Mouse (Mus musculus) forebrain, embryonic 16.5 days (tissue): ENCODE data around the gene Naglu. TPM values are rescaled to one million over a fixed set of nuclear protein-coding genes. Genes with fewer than 3 reads are reported as not detected.

ENCODE experiments used
- ATAC-seq: fragments of 200-750 bp; cut with Nextera tagmentation; 2 replicates; pipeline ENCODE4 v1.8.0; 2017; ENCODE audit warnings: mild to moderate bottlenecking, moderate library complexity
- H3K27ac ChIP-seq: fragments of 300-500 bp; sonication (generic); 2 replicates; pipeline ENCODE4 v1.5.1; 2014; ENCODE audit warnings: low read length, control low read depth
- H3K27me3 ChIP-seq: fragments of 300-500 bp; sonication (generic); replicated peaks from 2 replicates; pipeline ENCODE4 v1.6.1; 2014; ENCODE audit warnings: low read length; ENCODE audit not compliant: control insufficient read depth, insufficient read depth
- H3K36me3 ChIP-seq: fragments of 300-500 bp; sonication (generic); 2 replicates; pipeline ENCODE4 v1.6.1; 2014; ENCODE audit not compliant: control insufficient read depth, insufficient read depth
- H3K4me1 ChIP-seq: fragments of 300-500 bp; sonication (generic); replicated peaks from 2 replicates; pipeline ENCODE4 v1.6.1; 2014; ENCODE audit warnings: low read length; ENCODE audit not compliant: control insufficient read depth, insufficient read depth
- H3K4me2 ChIP-seq: fragments of 300-500 bp; sonication (generic); 2 replicates; pipeline ENCODE4 v1.6.1; 2014; ENCODE audit warnings: mild to moderate bottlenecking, low read length, control low read depth
- H3K4me3 ChIP-seq: fragments of 300-500 bp; sonication (generic); replicated peaks from 2 replicates; pipeline ENCODE4 v1.5.1; 2014; ENCODE audit warnings: mild to moderate bottlenecking, low read length, control low read depth
- H3K9ac ChIP-seq: fragments of 300-500 bp; sonication (generic); replicated peaks from 2 replicates; pipeline ENCODE4 v1.6.1; 2014; ENCODE audit warnings: low read depth, low read length, control low read depth
- H3K9me3 ChIP-seq: fragments of 300-500 bp; sonication (generic); 2 replicates; pipeline ENCODE4 v1.6.1; 2016; ENCODE audit warnings: low read length; ENCODE audit not compliant: control insufficient read depth
- WGBS: fragments of 180-500 bp; shearing (Covaris S2); extraction: QIAGEN DNeasy Blood & Tissue Kit; methylation state at CpG from one replicate; pipeline ENCODE4 v1.1.7; 2014; 5-methylcytosine and 5-hydroxymethylcytosine counted together
- polyA plus RNA-seq: library from polyadenylated mRNA; unstranded; fragments of >200 nt; fragmentation: Nextera tagmentation; extraction: Ambion mirVana; gene quantifications from 2 replicates; pipeline ENCODE4 v1.2.1, GENCODE M21; 2015

Naglu gene
- polyA plus RNA-seq, 1 experiment from 2014 or later = 8.0 TPM

DNA sequence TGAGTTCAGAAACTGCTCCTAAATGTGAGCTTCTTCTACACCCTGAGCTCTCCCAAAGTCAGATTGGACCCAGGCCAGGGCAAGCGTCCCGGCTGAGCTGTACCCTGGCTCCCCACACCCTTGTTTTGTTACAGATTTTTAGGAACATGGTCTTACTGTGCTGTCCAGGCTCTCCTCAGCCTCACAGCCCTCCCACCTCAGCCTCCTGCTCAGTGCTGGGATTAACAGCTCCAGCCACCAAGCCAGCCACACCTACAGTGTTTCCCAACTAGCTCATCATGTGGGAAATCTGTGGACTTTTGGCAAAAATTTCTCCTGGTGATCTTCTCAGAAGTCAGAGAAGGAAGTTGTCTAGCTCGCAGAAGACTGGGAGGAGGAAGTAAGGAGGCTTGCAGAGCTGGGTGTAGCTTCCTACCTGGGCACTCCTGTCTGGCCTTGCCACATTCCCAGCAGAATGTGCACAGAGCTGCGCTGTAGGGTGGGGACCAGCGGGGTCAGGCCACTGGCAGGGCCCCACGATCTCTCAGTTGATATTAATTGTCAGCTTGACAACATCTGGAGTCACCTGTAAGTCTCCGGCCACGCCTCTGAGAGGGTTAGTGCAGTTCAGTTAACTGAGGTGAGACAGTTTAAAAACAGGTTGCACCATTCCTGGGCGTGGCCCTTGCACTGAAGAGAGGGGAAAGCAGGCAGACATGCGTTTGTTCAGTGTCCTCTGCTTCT, 16.9 kb upstream of the Naglu start:
- Histone ChIP-seq H3K36me3 (peaks cover 29% of the 10 kb centered on the region), H3K4me1 (no peaks in the 10 kb centered on the region)

GRCm38 (mm10) chr11:101053974-101054373, 15.8 kb upstream of the Naglu start:
- WGBS = 91% methylated on average over 1 of the region's 1 CpGs
- Histone ChIP-seq H3K27ac (no peak overlapping the region), H3K36me3 (peaks cover 28% of the 10 kb centered on the region), H3K27me3 (no peaks in the 10 kb centered on the region), H3K9me3 (no peaks in the 10 kb centered on the region), H3K4me3 (no peak overlapping the region), H3K4me1 (no peaks in the 10 kb centered on the region), H3K4me2 (no peak overlapping the region), H3K9ac (no peak overlapping the region)
- ATAC-seq = no peak

More for the DNA sequence above, 16.9 kb upstream of the Naglu start:
- H3K27ac ChIP-seq = no peak overlapping the region
- no peak overlapping the region for H3K4me3 ChIP-seq
- H3K9ac ChIP-seq = no peak overlapping the region
- H3K9me3 ChIP-seq = no peaks in the 10 kb centered on the region
- no peak overlapping the region for H3K4me2 ChIP-seq
- 91% methylated on average over 10 of the region's 10 CpGs for WGBS
- H3K27me3 ChIP-seq = no peaks in the 10 kb centered on the region
- no peak for ATAC-seq

DNA sequence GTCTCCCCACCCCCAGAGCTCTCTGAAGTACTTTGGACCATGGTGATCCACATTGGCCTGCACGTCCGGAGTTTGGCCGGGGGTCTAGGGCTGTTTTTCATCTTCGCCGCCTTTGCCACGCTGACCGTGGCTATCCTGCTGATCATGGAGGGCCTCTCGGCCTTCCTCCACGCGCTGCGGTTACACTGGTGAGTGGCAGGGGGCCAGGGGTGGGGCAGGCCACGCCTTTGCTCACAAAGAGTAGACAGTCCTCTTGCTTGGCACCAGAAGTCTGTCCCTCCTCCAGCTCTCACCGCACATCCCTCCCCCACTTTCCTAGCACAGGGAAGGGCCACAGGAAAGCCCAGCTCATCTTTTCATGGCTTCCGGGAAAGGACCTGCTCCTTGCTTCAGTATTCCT, 14.4 kb upstream of the Naglu start:
- no peak overlapping the region for H3K9ac ChIP-seq
- no peaks in the 10 kb centered on the region for H3K27me3 ChIP-seq
- no peak overlapping the region for H3K4me2 ChIP-seq
- H3K36me3 ChIP-seq = peaks cover 20% of the 10 kb centered on the region
- 86% methylated on average over 14 of the region's 14 CpGs for WGBS
- no peak for ATAC-seq
- H3K4me3 ChIP-seq = no peak overlapping the region
- H3K27ac ChIP-seq = no peak overlapping the region
- no peaks in the 10 kb centered on the region for H3K4me1 ChIP-seq
- H3K9me3 ChIP-seq = no peaks in the 10 kb centered on the region

GRCm38 (mm10) chr11:101056885-101057284, 12.9 kb upstream of the Naglu start:
- Histone ChIP-seq H3K9me3 (no peaks in the 10 kb centered on the region), H3K4me2 (no peak overlapping the region), H3K27me3 (no peaks in the 10 kb centered on the region), H3K9ac (no peak overlapping the region), H3K36me3 (peaks cover 20% of the 10 kb centered on the region), H3K4me3 (no peak overlapping the region), H3K4me1 (no peaks in the 10 kb centered on the region), H3K27ac (no peak overlapping the region)
- ATAC-seq = no peak
- WGBS = 55% methylated on average over 8 of the region's 8 CpGs

GRCm38 (mm10) chr11:101057860-101058259, 12.0 kb upstream of the Naglu start:
- H3K27me3 ChIP-seq = no peaks in the 10 kb centered on the region
- H3K27ac ChIP-seq = no peak overlapping the region
- H3K36me3 ChIP-seq = peaks cover 24% of the 10 kb centered on the region
- H3K9me3 ChIP-seq = no peaks in the 10 kb centered on the region
- peak; percentile 31; the same call in 1 of the 2 replicates for ATAC-seq
- H3K4me3 ChIP-seq = no peak overlapping the region
- 31% methylated on average over 5 of the region's 5 CpGs for WGBS
- H3K4me1 ChIP-seq = no peaks in the 10 kb centered on the region
- no peak overlapping the region for H3K9ac ChIP-seq
- no peak overlapping the region for H3K4me2 ChIP-seq

DNA sequence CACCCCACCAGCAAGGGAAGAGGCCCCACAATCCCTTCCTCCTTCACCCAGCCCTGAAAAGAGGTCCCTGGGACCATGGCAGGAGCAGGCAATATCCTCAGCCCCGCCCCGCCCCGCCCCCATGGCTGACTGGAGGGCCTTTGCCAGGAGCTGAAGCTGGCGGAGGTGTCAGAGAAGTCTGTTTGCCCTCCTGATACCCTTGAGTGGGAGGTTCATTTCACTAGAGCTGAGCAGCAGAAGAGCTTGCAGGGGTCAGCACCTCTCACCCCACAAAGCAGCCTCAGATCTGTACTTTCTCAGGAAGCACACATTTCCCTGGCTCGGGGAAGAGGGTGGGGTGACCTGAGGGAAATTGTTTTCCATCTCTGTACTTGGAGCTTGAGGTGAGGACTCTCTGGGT, 11.1 kb upstream of the Naglu start:
- Histone ChIP-seq H3K4me1 (peaks cover 3% of the 10 kb centered on the region; the same call in 1 of the 2 replicates), H3K36me3 (peaks cover 20% of the 10 kb centered on the region), H3K27ac (no peak overlapping the region), H3K9me3 (no peaks in the 10 kb centered on the region), H3K4me3 (no peak overlapping the region), H3K27me3 (no peaks in the 10 kb centered on the region), H3K4me2 (no peak overlapping the region), H3K9ac (no peak overlapping the region)
- 83% methylated on average over 5 of the region's 5 CpGs for WGBS
- no peak for ATAC-seq

DNA sequence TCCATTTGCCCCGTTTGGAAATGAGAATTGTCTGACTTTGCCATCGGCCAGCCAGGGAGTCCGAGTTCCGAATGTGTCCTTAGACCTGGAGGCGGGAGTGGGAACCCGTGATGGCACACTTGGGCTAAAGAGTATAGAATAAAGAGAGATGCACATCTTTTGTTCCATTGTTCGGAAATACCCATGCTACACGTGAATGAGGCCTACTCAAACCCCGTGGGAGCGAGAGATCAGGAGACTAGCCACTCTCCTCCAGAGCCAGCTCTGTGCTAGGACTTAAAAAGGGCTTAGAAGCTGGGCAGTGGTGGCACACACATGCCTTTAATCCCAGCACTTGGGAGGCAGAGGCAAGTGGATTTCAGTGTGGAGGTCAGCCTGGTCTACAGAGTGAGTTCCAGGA, 10.3 kb upstream of the Naglu start:
- 77% methylated on average over 10 of the region's 10 CpGs for WGBS
- H3K36me3 ChIP-seq = peaks cover 17% of the 10 kb centered on the region

DNA sequence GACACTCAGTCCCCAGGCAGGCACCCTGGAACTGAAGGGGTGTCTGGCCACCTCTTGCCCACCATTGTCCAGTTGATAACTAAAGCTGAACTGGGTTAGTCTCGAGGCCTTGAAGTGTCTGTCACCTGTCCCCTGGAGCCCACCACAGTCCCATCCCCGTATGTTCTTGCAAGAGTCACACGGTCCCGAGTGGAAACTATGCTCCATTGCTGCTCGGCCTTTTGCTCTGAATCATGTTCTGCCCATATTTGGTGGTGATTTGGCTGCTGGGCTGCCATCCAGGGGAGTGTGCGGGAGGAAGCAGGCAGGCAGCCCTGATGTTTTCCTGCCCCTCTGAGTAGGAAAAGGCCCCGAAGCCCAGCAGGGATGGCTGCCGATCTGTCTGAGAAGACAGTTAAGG, 9.7 kb upstream of the Naglu start:
- Histone ChIP-seq H3K27ac (peak overlapping the region; percentile 24; the same call in 1 of the 2 replicates), H3K9ac (no peak overlapping the region), H3K4me3 (no peak overlapping the region), H3K27me3 (no peaks in the 10 kb centered on the region), H3K9me3 (no peaks in the 10 kb centered on the region), H3K36me3 (peaks cover 13% of the 10 kb centered on the region), H3K4me2 (no peak overlapping the region), H3K4me1 (peaks cover 3% of the 10 kb centered on the region; the same call in 1 of the 2 replicates)
- ATAC-seq = no peak
- WGBS = 78% methylated on average over 8 of the region's 8 CpGs

More for the DNA sequence above, 10.3 kb upstream of the Naglu start:
- no peaks in the 10 kb centered on the region for H3K27me3 ChIP-seq
- H3K9me3 ChIP-seq = no peaks in the 10 kb centered on the region
- H3K9ac ChIP-seq = no peak overlapping the region
- no peak overlapping the region; the same call in none of the 2 replicates for H3K27ac ChIP-seq
- peaks cover 3% of the 10 kb centered on the region; the same call in 1 of the 2 replicates for H3K4me1 ChIP-seq
- H3K4me3 ChIP-seq = no peak overlapping the region
- no peak for ATAC-seq
- no peak overlapping the region for H3K4me2 ChIP-seq

DNA sequence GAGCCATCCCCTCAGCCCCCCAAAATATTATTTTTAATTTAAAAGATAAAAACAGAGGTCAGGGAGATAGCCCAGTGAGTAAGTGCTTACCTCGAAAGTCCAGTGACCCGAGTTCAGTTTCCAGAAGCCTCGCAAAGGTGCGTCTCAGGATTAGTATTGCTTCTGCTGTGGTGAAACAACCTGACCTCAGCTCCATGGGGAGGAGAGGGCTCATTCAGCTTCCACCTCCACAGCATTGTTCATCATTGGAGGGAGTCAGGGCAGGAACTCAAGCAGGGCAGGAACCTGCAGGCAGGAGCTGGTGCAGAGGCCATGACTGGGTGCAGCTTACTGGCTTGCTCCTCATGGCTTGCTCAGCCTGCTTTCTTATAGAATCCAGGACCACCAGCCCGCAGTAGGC, 8.8 kb upstream of the Naglu start:
- H3K9ac ChIP-seq = no peak overlapping the region
- peaks cover 10% of the 10 kb centered on the region for H3K36me3 ChIP-seq
- no peak for ATAC-seq

More for the DNA sequence above, 8.8 kb upstream of the Naglu start:
- Histone ChIP-seq H3K4me2 (no peak overlapping the region), H3K9me3 (no peaks in the 10 kb centered on the region), H3K4me3 (no peak overlapping the region), H3K4me1 (peaks cover 3% of the 10 kb centered on the region; the same call in 1 of the 2 replicates), H3K27ac (no peak overlapping the region), H3K27me3 (no peaks in the 10 kb centered on the region)
- 86% methylated on average over 5 of the region's 5 CpGs for WGBS
